Mouse (Mus musculus): ENCODE results near the gene Cdca3. TPM values are rescaled to one million over a fixed set of nuclear protein-coding genes. Genes with fewer than 3 reads are reported as not detected.
"Not testable (repeated sequence)": the region's sequence is repeated elsewhere in the genome, so short reads cannot be mapped to it uniquely, and the experiment has no call there.

The Cdca3 gene
- total RNA-seq (2015; ENCODE audit: low replicate concordance) = 529 and 565 TPM in 2 replicates
- total RNA-seq (2017; ENCODE audit: low replicate concordance) = 409 and 459 TPM in 2 replicates

- ATAC-seq (replicated peaks; ENCODE audit: low FRiP score, poor library complexity, severe bottlenecking) = peak; percentile 80
These were observed at the start of gene Cdca3, which contains the start of gene Usp5 for GRCm38 (mm10) chr6:124828868-124829798. Gene Cdca3, plus strand, starts transcription at chr6:124829547. Gene Usp5, minus strand, starts transcription at chr6:124829484.

- no peak for ATAC-seq (replicated peaks; ENCODE audit: low FRiP score, poor library complexity, severe bottlenecking)
These were observed 49.3 kb upstream of the Cdca3 start for GRCm38 (mm10) chr6:124779984-124780416.

- no peak for ATAC-seq (replicated peaks; ENCODE audit: low FRiP score, poor library complexity, severe bottlenecking)
These were observed 48.4 kb upstream of the Cdca3 start for GRCm38 (mm10) chr6:124780917-124781316.

GRCm38 (mm10) chr6:124782436-124782835 lies 46.9 kb upstream of the Cdca3 start:
- no peak for ATAC-seq (replicated peaks; ENCODE audit: low FRiP score, poor library complexity, severe bottlenecking)

- ATAC-seq (replicated peaks; ENCODE audit: low FRiP score, poor library complexity, severe bottlenecking) = no peak
These were observed 42.5 kb upstream of the Cdca3 start for GRCm38 (mm10) chr6:124786756-124787420.

- ATAC-seq (replicated peaks; ENCODE audit: low FRiP score, poor library complexity, severe bottlenecking) = no peak
These were observed 41.6 kb upstream of the Cdca3 start for GRCm38 (mm10) chr6:124787722-124788121.

- ATAC-seq (replicated peaks; ENCODE audit: low FRiP score, poor library complexity, severe bottlenecking) = no peak
These were observed 39.8 kb upstream of the Cdca3 start for GRCm38 (mm10) chr6:124789519-124789918.

- no peak for ATAC-seq (replicated peaks; ENCODE audit: low FRiP score, poor library complexity, severe bottlenecking)
These were observed 39.2 kb upstream of the Cdca3 start for GRCm38 (mm10) chr6:124790121-124790520.

GRCm38 (mm10) chr6:124791911-124792310 lies 37.4 kb upstream of the Cdca3 start:
- no peak for ATAC-seq (replicated peaks; ENCODE audit: low FRiP score, poor library complexity, severe bottlenecking)

GRCm38 (mm10) chr6:124795781-124796180 lies 33.6 kb upstream of the Cdca3 start:
- ATAC-seq (replicated peaks; ENCODE audit: low FRiP score, poor library complexity, severe bottlenecking) = no peak

GRCm38 (mm10) chr6:124796200-124796599 lies 33.1 kb upstream of the Cdca3 start:
- no peak for ATAC-seq (replicated peaks; ENCODE audit: low FRiP score, poor library complexity, severe bottlenecking)

- not testable (repeated sequence) for ATAC-seq (replicated peaks; ENCODE audit: low FRiP score, poor library complexity, severe bottlenecking)
These were observed 26.9 kb upstream of the Cdca3 start for GRCm38 (mm10) chr6:124802400-124802799.

- no peak for ATAC-seq (replicated peaks; ENCODE audit: low FRiP score, poor library complexity, severe bottlenecking)
These were observed 26.3 kb upstream of the Cdca3 start for GRCm38 (mm10) chr6:124803061-124803460.

- not testable (repeated sequence) for ATAC-seq (replicated peaks; ENCODE audit: low FRiP score, poor library complexity, severe bottlenecking)
These were observed 25.7 kb upstream of the Cdca3 start for GRCm38 (mm10) chr6:124803691-124804090.

GRCm38 (mm10) chr6:124804341-124804740 lies 25.0 kb upstream of the Cdca3 start:
- no peak for ATAC-seq (replicated peaks; ENCODE audit: low FRiP score, poor library complexity, severe bottlenecking)

- ATAC-seq (replicated peaks; ENCODE audit: low FRiP score, poor library complexity, severe bottlenecking) = peak; percentile 73
These were observed 23.7 kb upstream of the Cdca3 start for GRCm38 (mm10) chr6:124805341-124806321.

- no peak for ATAC-seq (replicated peaks; ENCODE audit: low FRiP score, poor library complexity, severe bottlenecking)
These were observed 22.8 kb upstream of the Cdca3 start for GRCm38 (mm10) chr6:124806446-124807140.

GRCm38 (mm10) chr6:124807366-124807765 lies 22.0 kb upstream of the Cdca3 start:
- ATAC-seq (replicated peaks; ENCODE audit: low FRiP score, poor library complexity, severe bottlenecking) = no peak

- ATAC-seq (replicated peaks; ENCODE audit: low FRiP score, poor library complexity, severe bottlenecking) = no peak
These were observed 21.4 kb upstream of the Cdca3 start for GRCm38 (mm10) chr6:124807986-124808357.

All from erythroid progenitor cell, adult 5-6 weeks (primary cell).